In the genomic region with DNA sequence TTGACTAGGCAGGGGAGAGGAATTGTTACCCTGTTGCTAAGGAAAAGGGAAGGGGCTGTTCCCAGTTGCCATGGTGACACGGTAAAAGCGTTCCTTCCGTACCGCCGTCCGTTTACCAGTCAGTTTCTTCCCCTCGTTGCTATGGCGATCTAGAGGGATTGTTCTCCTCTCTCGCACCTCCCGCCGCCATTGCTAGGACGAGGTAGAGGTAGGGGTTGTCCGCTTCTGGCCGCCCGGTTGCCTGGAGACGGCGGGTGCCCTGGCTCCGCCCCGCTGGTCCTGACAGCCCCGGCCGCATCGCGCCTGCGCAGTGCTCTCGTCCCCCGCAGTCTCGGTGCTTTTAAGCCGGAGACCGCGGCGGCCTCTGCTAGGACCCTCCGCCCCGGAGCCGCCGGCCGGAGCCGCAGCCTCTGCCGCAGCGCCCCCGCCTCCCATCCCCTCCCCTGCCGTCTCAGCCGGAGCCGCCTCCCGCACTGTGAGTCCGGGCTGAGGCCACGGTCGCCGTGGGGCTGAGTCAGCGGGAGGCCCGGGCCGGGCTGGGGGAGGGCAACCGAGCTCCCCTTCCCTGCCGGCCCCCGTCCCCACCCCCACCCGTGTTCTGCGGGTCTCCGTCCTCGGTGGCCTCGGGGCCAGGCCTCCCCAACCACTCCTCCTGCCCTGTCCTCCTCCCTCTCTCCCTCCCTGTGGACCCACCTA, we compare ENCODE assay signal across 8 mouse cellular contexts. TPM values are rescaled to one million over a fixed set of nuclear protein-coding genes. Genes with fewer than 3 reads are reported as not detected.
A peak's percentile ranks its signal among the peaks of the same experiment; 100 is the strongest.
DNase-seq lines count a peak whose midpoint lies in the region; ATAC-seq and TF ChIP-seq lines count a peak whose summit lies in the region.

Mapre3 (plus strand) TSS at position 218 of the 696 bp plus-strand sequence.

- WGBS in hindbrain, embryonic 10.5 days, result 1% methylated on average over 59 of the region's 59 CpGs
- WGBS in lung, embryonic 15.5 days, result under 1% methylated on average over 59 of the region's 59 CpGs
- WGBS in olfactory bulb, adult 2 months, result 1% methylated on average over 59 of the region's 59 CpGs

- H3K9ac ChIP-seq in lung, embryonic 15.5 days, result peak within 1 kb of the TSS; percentile 73

- H3K4me3 ChIP-seq in hindbrain, embryonic 10.5 days, result peak within 1 kb of the TSS; percentile 84
- peak within 1 kb of the TSS; percentile 70 for H3K4me3 ChIP-seq in lung, embryonic 15.5 days
- H3K4me3 ChIP-seq in olfactory bulb, adult 2 months (ENCODE audit: insufficient read depth, low read depth, low read length), result peak within 1 kb of the TSS; percentile 78

- ATAC-seq in lung, embryonic 15.5 days (ENCODE audit: borderline replicate concordance, extremely low read depth, low FRiP score, low TSS enrichment), result peak; percentile 89

- peaks cover 10% of the 10 kb centered on the region for H3K27me3 ChIP-seq in hindbrain, embryonic 10.5 days (ENCODE audit: insufficient read depth, poor library complexity, severe bottlenecking)
- no peaks in the 10 kb centered on the region; the same call in 1 of the 2 replicates for H3K27me3 ChIP-seq in lung, embryonic 15.5 days

- peak within 1 kb of the TSS; percentile 92 for H3K27ac ChIP-seq in hindbrain, embryonic 10.5 days
- no peak within 1 kb of the TSS; the same call in 1 of the 2 replicates for H3K27ac ChIP-seq in lung, embryonic 15.5 days
- peak within 1 kb of the TSS; percentile 90 for H3K27ac ChIP-seq in olfactory bulb, adult 2 months (ENCODE audit: insufficient read depth, low read depth, low read length)

- peak; percentile 52 for TF ChIP-seq POLR2A in olfactory bulb, adult 2 months (IDR thresholded peaks at IDR 0.05; ENCODE audit: insufficient read depth, low read depth, low read length)

- H3K36me3 ChIP-seq in hindbrain, embryonic 10.5 days, result no peaks in the 10 kb centered on the region
- no peaks in the 10 kb centered on the region for H3K36me3 ChIP-seq in lung, embryonic 15.5 days

- TF ChIP-seq CTCF in olfactory bulb, adult 2 months (IDR thresholded peaks at IDR 0.05; ENCODE audit: insufficient read depth, low read depth, low read length), result no peak

- DNase-seq in MN1 (ENCODE audit: low spot score), result peak; percentile 92
- peak; percentile 94 for DNase-seq in cerebellum, adult 9-11 months
- DNase-seq in frontal cortex, adult 2 months (ENCODE audit: extremely low spot score in 1 of 2, low spot score in 1 of 2), result peak; percentile 88 to 94
- peak; percentile 96 for DNase-seq in hindbrain, embryonic 10.5 days (ENCODE audit: low spot score)
- DNase-seq in layer of hippocampus, adult 9-10 months (ENCODE audit: low spot score), result peak; percentile 74
- DNase-seq in thymus, adult 18-20 months, result peak; percentile 72 to 79

- H3K4me1 ChIP-seq in hindbrain, embryonic 10.5 days (replicated peaks), result peaks cover 40% of the 10 kb centered on the region
- peaks cover 22% of the 10 kb centered on the region for H3K4me1 ChIP-seq in lung, embryonic 15.5 days
- peaks cover 21% of the 10 kb centered on the region for H3K4me1 ChIP-seq in olfactory bulb, adult 2 months (ENCODE audit: control insufficient read depth, insufficient read depth, low read length)

- peak within 1 kb of the TSS; percentile 81 for H3K4me2 ChIP-seq in lung, embryonic 15.5 days

- H3K9me3 ChIP-seq in hindbrain, embryonic 10.5 days, result no peaks in the 10 kb centered on the region
- no peaks in the 10 kb centered on the region for H3K9me3 ChIP-seq in lung, embryonic 15.5 days

RNA-seq across cellular contexts. Expression of gene Mapre3, which starts in this region (rescaled TPM):
- 301 and 309 TPM in 2 replicates for polyA plus RNA-seq in frontal cortex, adult 2 months (2012; rRNA removed)
- 21.1 and 41.8 TPM in 2 replicates for polyA plus RNA-seq in hindbrain, embryonic 10.5 days (2016; fragmentation: Nextera tagmentation; extraction: Ambion mirVana)
- 19.4 and 21.7 TPM in 2 replicates for polyA plus RNA-seq in lung, embryonic 15.5 days (2015; fragmentation: Nextera tagmentation; extraction: Ambion mirVana)
- not detected in 2 replicates for polyA plus RNA-seq in olfactory bulb, adult 2 months (2012; ENCODE audit: insufficient read depth, insufficient read length, low replicate concordance, missing spikeins)

Comparison
In these comparisons a context has a peak if more than half of its experiments do, and no peak if none do; other contexts are left out.
1. RNA of gene Mapre3 (polyA plus RNA-seq): 301 to 309 TPM in frontal cortex, adult 2 months, 21.1 to 41.8 TPM in hindbrain, embryonic 10.5 days and 19.4 to 21.7 TPM in lung, embryonic 15.5 days; not detected in olfactory bulb, adult 2 months; every median in the first group is over 10 times any median in the second.
2. Peak in every context shown above with its lines, with median percentiles within 50 percentile points of each other: DNase-seq and H3K4me3 ChIP-seq.